Mouse (Mus musculus) limb, embryonic 11.5 days (tissue): ENCODE results near the gene Bicc1. TPM values are rescaled to one million over a fixed set of nuclear protein-coding genes. Genes with fewer than 3 reads are reported as not detected.

Experiments used
- ATAC-seq: fragments of 200-750 bp; cut with Nextera tagmentation; 2 replicates; pipeline ENCODE4 v1.8.0; 2017; ENCODE audit warnings: low read depth; ENCODE audit not compliant: insufficient number of reproducible peaks, low FRiP score, low TSS enrichment
- DNase-seq: peaks from one replicate; pipeline ENCODE4 v3.0.0-alpha.2; 2015; ENCODE audit warnings: low spot score
- H3K27ac ChIP-seq: fragments of 300-500 bp; sonication (generic); replicated peaks from 2 replicates; pipeline ENCODE4 v1.5.1; 2014; ENCODE audit warnings: low read depth, mild to moderate bottlenecking, low read length
- H3K27me3 ChIP-seq: fragments of 300-500 bp; sonication (generic); 2 replicates; pipeline ENCODE4 v1.6.1; 2014; ENCODE audit warnings: mild to moderate bottlenecking, low read length, mixed read lengths; ENCODE audit not compliant: control insufficient read depth, insufficient read depth
- H3K36me3 ChIP-seq: fragments of 300-500 bp; sonication (generic); 2 replicates; pipeline ENCODE4 v1.6.1; 2014; ENCODE audit warnings: mild to moderate bottlenecking, low read length, moderate library complexity, mixed read lengths; ENCODE audit not compliant: control insufficient read depth, insufficient read depth
- H3K4me1 ChIP-seq: fragments of 300-500 bp; sonication (generic); 2 replicates; pipeline ENCODE4 v1.6.1; 2014; ENCODE audit warnings: low read length, mixed read lengths; ENCODE audit not compliant: control insufficient read depth, insufficient read depth
- H3K4me2 ChIP-seq: fragments of 300-500 bp; sonication (generic); 2 replicates; pipeline ENCODE4 v1.6.1; 2014; ENCODE audit warnings: low read depth, mild to moderate bottlenecking, moderate library complexity; ENCODE audit not compliant: severe bottlenecking
- H3K4me3 ChIP-seq: fragments of 300-500 bp; sonication (generic); 2 replicates; pipeline ENCODE4 v1.5.1; 2014; ENCODE audit warnings: low read depth, low read length
- H3K9ac ChIP-seq: fragments of 300-500 bp; sonication (generic); 2 replicates; pipeline ENCODE4 v1.6.1; 2014; ENCODE audit warnings: mild to moderate bottlenecking, low read length
- H3K9me3 ChIP-seq: fragments of 300-500 bp; sonication (generic); 2 replicates; pipeline ENCODE4 v1.6.1; 2016; ENCODE audit warnings: low read length; ENCODE audit not compliant: control insufficient read depth
- WGBS: fragments of 180-500 bp; shearing (Covaris S2); extraction: QIAGEN DNeasy Blood & Tissue Kit; methylation state at CpG from one replicate; pipeline ENCODE4 v1.1.7; 2014; 5-methylcytosine and 5-hydroxymethylcytosine counted together
- polyA plus RNA-seq: library from polyadenylated mRNA; unstranded; fragments of >200 nt; fragmentation: Nextera tagmentation; extraction: Ambion mirVana; gene quantifications from 2 replicates; pipeline ENCODE4 v1.2.1, GENCODE M21; 2014

Bicc1 gene
- polyA plus RNA-seq, 1 experiment from 2014 or later, result 8.5 TPM

DNA sequence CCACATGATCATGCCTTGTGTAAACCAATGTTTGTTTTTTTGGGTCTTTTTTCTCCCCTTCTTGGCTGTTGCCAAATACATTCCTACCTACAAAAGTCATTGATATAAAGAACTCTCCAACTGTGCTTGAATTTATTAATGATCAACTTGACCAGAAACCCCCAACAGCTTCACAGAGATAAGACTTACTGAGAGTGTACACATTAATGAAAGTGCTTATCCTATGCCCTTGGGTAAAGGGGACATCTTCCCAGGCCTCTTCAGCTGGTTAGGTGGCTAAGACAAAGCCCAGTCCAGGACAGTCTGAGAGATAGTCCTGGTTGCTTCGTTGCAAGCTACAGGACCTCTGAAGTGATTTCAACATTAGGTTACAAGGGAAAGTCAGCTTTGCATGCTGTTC is 6.4 kb downstream of the Bicc1 start:
- DNase-seq (no peak), ATAC-seq (no peak)
- Histone ChIP-seq H3K27me3 (no peaks in the 10 kb centered on the region), H3K4me2 (no peak overlapping the region), H3K4me1 (no peaks in the 10 kb centered on the region), H3K9me3 (no peaks in the 10 kb centered on the region), H3K4me3 (no peak overlapping the region), H3K9ac (no peak overlapping the region), H3K27ac (no peak overlapping the region), H3K36me3 (no peaks in the 10 kb centered on the region)
- 94% methylated on average over 1 of the region's 1 CpGs for WGBS

DNA sequence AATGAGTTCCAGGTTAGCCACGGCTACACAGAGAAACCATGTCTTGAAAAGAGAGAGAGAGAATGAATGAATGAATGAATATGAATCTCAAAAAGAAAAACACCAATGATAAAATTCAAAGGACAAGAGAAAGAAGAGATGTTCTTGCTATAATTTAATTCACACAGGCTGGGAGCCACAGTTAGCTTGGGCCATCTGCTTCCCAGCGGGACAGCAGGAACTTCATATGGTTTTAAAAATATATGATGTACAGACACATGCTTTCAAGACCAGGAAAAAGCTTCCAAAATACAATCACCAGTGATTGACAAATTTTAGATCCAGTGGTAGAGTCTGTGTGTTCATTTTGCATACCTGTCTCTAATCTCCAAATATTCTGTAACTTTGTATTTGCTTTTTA is 9.0 kb downstream of the Bicc1 start:
- Histone ChIP-seq H3K36me3 (no peaks in the 10 kb centered on the region), H3K4me3 (no peak overlapping the region), H3K9ac (no peak overlapping the region), H3K27me3 (no peaks in the 10 kb centered on the region), H3K9me3 (no peaks in the 10 kb centered on the region), H3K27ac (no peak overlapping the region), H3K4me2 (no peak overlapping the region), H3K4me1 (peaks cover 9% of the 10 kb centered on the region)
- WGBS, result 85% methylated on average over 2 of the region's 2 CpGs
- no peak for DNase-seq
- no peak for ATAC-seq

DNA sequence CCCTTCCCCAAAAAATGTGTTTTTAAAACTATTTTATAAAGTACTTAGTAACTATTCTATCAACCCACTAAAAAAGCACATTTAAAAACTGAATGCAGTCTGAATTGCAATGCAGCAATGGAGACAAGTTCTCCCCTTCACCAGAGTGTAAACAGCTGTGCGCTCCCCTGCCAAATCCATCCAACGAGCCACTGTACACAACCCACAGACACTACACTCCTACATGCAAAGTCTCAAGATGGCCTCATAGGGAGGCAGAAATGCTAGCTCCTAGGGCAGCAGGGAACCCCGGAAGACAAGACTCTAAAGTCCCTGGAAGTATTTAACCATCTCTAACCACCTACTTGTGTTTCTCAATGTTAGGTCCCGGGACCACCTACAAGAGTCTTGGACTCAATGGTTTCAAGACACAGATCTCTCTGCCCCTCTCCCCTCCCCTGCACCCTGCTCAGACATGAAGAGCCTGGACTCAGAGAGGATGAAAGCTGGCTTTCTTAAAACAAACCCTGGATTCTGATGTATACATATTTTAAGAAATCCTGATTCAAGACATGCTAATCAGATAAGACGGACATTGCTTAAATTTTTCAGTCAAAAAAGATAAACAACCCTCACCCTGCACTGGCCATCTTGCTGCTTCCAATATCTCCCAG is 10.4 kb downstream of the Bicc1 start:
- no peak for ATAC-seq
- Histone ChIP-seq H3K4me3 (no peak overlapping the region), H3K9me3 (no peaks in the 10 kb centered on the region), H3K4me1 (peaks cover 9% of the 10 kb centered on the region), H3K4me2 (no peak overlapping the region), H3K36me3 (no peaks in the 10 kb centered on the region), H3K27me3 (no peaks in the 10 kb centered on the region), H3K9ac (no peak overlapping the region), H3K27ac (no peak overlapping the region)
- DNase-seq, result no peak
- 89% methylated on average over 5 of the region's 5 CpGs for WGBS

DNA sequence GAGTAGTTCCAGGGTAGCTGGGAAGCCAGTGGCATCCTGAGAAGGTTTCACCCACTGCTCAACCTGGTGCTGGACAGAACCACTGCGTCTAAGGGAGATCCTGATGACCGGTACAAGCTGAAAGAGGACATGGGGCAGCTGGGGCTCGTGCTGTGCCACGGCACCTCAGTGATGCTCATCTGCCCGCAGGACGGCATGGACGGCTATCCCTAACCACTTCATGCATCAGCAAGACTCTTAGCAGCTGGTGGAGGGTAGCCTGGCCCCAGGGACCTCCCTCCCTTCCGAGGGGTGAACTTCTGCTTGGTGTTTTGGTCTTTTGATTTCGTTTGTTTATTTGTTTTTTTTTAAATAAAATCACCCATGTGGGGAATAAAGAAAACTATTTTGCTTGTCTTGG is 11.3 kb downstream of the Bicc1 start:
- no peak for ATAC-seq
- H3K36me3 ChIP-seq, result no peaks in the 10 kb centered on the region
- H3K4me1 ChIP-seq, result peaks cover 9% of the 10 kb centered on the region
- DNase-seq, result no peak
- H3K4me3 ChIP-seq, result no peak overlapping the region
- H3K27ac ChIP-seq, result no peak overlapping the region
- H3K4me2 ChIP-seq, result no peak overlapping the region
- H3K27me3 ChIP-seq, result no peaks in the 10 kb centered on the region
- 90% methylated on average over 9 of the region's 9 CpGs for WGBS
- no peaks in the 10 kb centered on the region for H3K9me3 ChIP-seq
- no peak overlapping the region for H3K9ac ChIP-seq

DNA sequence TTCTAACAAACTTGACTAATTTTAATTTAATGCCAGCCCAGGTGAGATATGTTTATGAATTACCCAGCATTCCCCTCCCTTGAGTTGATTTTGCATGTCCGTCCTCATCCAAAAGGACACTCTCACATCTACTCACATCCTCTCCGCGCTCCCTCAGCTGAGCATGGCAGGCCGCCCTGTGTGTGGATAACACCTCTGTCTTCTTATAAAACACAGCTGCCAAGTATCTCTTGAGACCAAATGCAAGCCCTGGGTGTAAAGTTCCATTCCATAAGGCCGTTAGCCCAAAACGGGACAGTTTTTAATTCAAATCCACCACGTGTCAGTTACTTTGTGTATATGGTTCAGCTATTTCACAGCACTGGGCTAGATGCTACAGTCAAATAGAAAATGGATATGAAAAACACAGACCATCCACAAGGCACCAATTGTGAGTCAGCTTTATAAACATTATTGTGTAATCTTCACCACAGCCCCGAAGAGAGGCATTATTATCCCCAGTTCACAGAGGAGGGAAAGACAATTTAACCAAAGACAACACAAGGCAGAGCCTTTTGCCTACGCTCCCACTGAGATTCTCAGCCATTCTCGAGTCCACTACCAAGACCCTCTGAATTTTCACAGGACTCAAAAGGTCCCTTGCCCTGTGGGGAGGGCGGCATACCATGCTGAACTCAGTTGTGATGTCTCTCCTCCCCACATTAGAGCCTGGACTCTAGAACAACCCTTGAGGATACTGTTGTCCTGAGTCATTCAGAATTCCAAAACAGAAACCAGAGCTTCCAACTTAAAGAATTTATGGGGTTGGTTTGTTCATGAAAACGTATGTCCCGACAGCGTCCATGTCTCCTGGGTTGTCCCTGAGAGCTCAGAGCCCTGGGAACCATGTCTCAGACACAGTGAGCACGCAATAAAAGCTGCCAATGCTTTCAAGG is 12.6 kb downstream of the Bicc1 start:
- ATAC-seq (no peak), DNase-seq (no peak)
- peaks cover 9% of the 10 kb centered on the region for H3K4me1 ChIP-seq
- H3K27me3 ChIP-seq, result no peaks in the 10 kb centered on the region
- H3K4me2 ChIP-seq, result no peak overlapping the region
- 82% methylated on average over 15 of the region's 15 CpGs for WGBS
- no peak overlapping the region for H3K27ac ChIP-seq
- H3K9me3 ChIP-seq, result no peaks in the 10 kb centered on the region
- no peak overlapping the region for H3K9ac ChIP-seq
- H3K4me3 ChIP-seq, result no peak overlapping the region
- no peaks in the 10 kb centered on the region for H3K36me3 ChIP-seq

DNA sequence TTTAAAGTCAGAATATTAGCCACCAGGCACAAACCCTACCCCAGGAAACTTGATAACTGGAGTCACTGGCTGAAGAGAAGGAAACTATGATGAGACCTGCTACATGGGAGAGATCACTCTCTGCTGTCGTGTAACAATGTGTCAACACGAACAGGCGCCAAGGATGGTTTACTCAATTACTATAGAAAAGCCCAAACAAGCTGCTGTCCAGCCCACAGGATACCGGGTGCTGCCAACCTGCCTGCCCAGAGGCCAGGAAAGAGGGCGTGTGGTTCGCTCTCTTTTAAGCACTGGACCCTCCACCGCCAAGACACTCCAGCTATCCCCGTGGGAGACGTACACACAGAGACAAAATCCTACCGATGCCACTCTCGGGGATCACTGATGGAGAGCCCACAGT is 13.7 kb downstream of the Bicc1 start:
- Histone ChIP-seq H3K4me1 (peaks cover 9% of the 10 kb centered on the region), H3K36me3 (no peaks in the 10 kb centered on the region), H3K27me3 (no peaks in the 10 kb centered on the region), H3K27ac (no peak overlapping the region), H3K4me2 (no peak overlapping the region), H3K4me3 (no peak overlapping the region), H3K9me3 (no peaks in the 10 kb centered on the region), H3K9ac (no peak overlapping the region)
- no peak for DNase-seq
- WGBS, result 74% methylated on average over 11 of the region's 11 CpGs
- no peak for ATAC-seq

DNA sequence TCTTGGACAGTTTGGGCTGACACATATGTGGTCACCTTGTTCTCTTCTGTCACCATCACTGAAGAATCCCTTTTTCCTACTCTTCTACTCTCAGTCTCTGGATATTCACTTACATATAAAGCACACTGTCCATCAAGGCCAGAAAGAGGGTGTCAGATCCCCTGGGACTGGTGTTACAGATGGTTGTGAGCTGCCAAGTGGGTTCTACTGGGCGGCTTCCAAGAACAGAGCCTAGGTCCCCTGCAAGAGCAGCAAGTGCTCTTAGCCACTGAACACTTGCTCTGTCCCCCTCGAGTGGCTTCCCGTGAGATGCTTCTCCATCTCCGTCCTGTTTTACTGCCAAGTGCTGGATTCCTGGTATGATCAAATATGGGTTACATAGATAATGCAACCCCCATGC is 15.3 kb downstream of the Bicc1 start:
- Histone ChIP-seq H3K27ac (no peak overlapping the region), H3K36me3 (no peaks in the 10 kb centered on the region), H3K4me2 (no peak overlapping the region), H3K4me1 (peaks cover 9% of the 10 kb centered on the region), H3K4me3 (no peak overlapping the region), H3K9ac (no peak overlapping the region), H3K27me3 (no peaks in the 10 kb centered on the region), H3K9me3 (no peaks in the 10 kb centered on the region)
- no peak for DNase-seq
- no peak for ATAC-seq
- 89% methylated on average over 4 of the region's 4 CpGs for WGBS

DNA sequence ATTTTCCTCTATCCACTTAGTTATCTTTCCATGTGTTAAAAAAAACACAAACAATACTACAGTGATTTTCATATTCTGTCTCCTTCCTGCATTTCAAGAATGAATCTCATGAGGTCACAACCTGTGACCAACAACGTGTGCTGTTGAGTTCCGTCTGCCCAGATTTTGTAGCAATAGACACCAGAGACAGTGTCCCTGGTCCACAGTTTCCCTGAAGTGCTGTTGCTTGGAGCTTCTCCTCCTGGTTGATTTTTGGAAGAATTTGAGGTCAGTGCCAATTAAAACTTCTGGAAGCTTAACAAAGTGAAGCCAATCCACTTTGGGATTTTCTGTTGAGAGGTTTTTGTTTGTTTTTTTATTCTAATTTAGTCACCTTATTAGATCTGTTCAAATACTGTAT is 16.9 kb downstream of the Bicc1 start:
- Histone ChIP-seq H3K9ac (no peak overlapping the region), H3K9me3 (no peaks in the 10 kb centered on the region), H3K4me3 (no peak overlapping the region), H3K27ac (no peak overlapping the region), H3K36me3 (no peaks in the 10 kb centered on the region), H3K27me3 (no peaks in the 10 kb centered on the region), H3K4me1 (peaks cover 9% of the 10 kb centered on the region), H3K4me2 (no peak overlapping the region)
- DNase-seq, result no peak
- ATAC-seq, result no peak
- WGBS, result 88% methylated on average over 2 of the region's 2 CpGs
